Mouse (Mus musculus) right cerebral cortex, adult 2 months (tissue): ENCODE data around the gene Sh2b1.
A peak's percentile ranks its signal among the peaks of the same experiment; 100 is the strongest.

Experiments
- DNase-seq, 2 experiments: peaks; one replicate each; pipeline ENCODE4 v3.0.0; 2021 to 2022; ENCODE audit warnings: low spot score in 2 of 2

Sh2b1 gene

GRCm38 (mm10) chr7:126474486-126474955 lies 703 bp downstream of the Sh2b1 start:
- peak in 1 of 2 experiments; percentile 22 for DNase-seq

- DNase-seq, result no peak
These were observed 1.6 kb downstream of the Sh2b1 start for GRCm38 (mm10) chr7:126473470-126474086.

GRCm38 (mm10) chr7:126472713-126473112 lies 2.5 kb downstream of the Sh2b1 start:
- no peak for DNase-seq

GRCm38 (mm10) chr7:126472306-126472705 lies 2.9 kb downstream of the Sh2b1 start:
- no peak for DNase-seq

- DNase-seq, result no peak
These were observed 3.4 kb downstream of the Sh2b1 start for GRCm38 (mm10) chr7:126471853-126472252.

- DNase-seq, result no peak
These were observed 3.9 kb downstream of the Sh2b1 start for GRCm38 (mm10) chr7:126471361-126471760.

- no peak for DNase-seq
These were observed 5.1 kb downstream of the Sh2b1 start for GRCm38 (mm10) chr7:126470077-126470476.

- no peak for DNase-seq
These were observed 7.2 kb downstream of the Sh2b1 start for GRCm38 (mm10) chr7:126467834-126468627.

- no peak for DNase-seq
These were observed 8.0 kb downstream of the Sh2b1 start for GRCm38 (mm10) chr7:126467271-126467670.

- no peak for DNase-seq
These were observed 8.5 kb downstream of the Sh2b1 start for GRCm38 (mm10) chr7:126466707-126467106.

GRCm38 (mm10) chr7:126466116-126466515 lies 9.1 kb downstream of the Sh2b1 start:
- DNase-seq, result no peak

GRCm38 (mm10) chr7:126465246-126466030 lies 9.8 kb downstream of the Sh2b1 start:
- DNase-seq, result no peak

- DNase-seq, result no peak
These were observed 10.4 kb downstream of the Sh2b1 start for GRCm38 (mm10) chr7:126464836-126465235.

GRCm38 (mm10) chr7:126464121-126464520 lies 11.1 kb downstream of the Sh2b1 start:
- DNase-seq, result no peak

GRCm38 (mm10) chr7:126463547-126463946 lies 11.7 kb downstream of the Sh2b1 start:
- DNase-seq, result no peak

GRCm38 (mm10) chr7:126463004-126463403 lies 12.2 kb downstream of the Sh2b1 start, which contains the start of gene Atp2a1:
Gene Atp2a1 (minus strand): TSS chr7:126463108.
- no peak for DNase-seq

- no peak for DNase-seq
These were observed 13.6 kb downstream of the Sh2b1 start for GRCm38 (mm10) chr7:126461626-126462025.

- DNase-seq, result no peak
These were observed 14.4 kb downstream of the Sh2b1 start for GRCm38 (mm10) chr7:126460623-126461399.

GRCm38 (mm10) chr7:126458844-126459618 lies 16.2 kb downstream of the Sh2b1 start:
- no peak for DNase-seq

GRCm38 (mm10) chr7:126458225-126458624 lies 17.0 kb downstream of the Sh2b1 start:
- DNase-seq, result no peak
